Mouse (Mus musculus): ENCODE data around the gene Gm49369. TPM values are rescaled to one million over a fixed set of nuclear protein-coding genes. Genes with fewer than 3 reads are reported as not detected.

The Gm49369 gene
- total and polyA plus RNA-seq, 2 experiments from 2014 or later, result 0.85 TPM; not detected in 1

GRCm38 (mm10) chr7:142375261-142375724 lies 7.2 kb downstream of the Gm49369 start:
- Histone ChIP-seq H3K9ac (replicated peaks; ENCODE audit: low read depth, low read length) (no peak overlapping the region), H3K36me3 (replicated peaks; ENCODE audit: control insufficient read depth, insufficient read depth, low read length) (peaks cover 47% of the 10 kb centered on the region), H3K27ac (ENCODE audit: low read depth) (0 out of 2 replicates have a peak overlapping the region, but pooled peaks have one; percentile 17), H3K4me1 (ENCODE audit: control insufficient read depth, insufficient read depth) (no peaks in the 10 kb centered on the region), H3K27me3 (ENCODE audit: control insufficient read depth, insufficient read depth, low read length) (peaks cover 10% of the 10 kb centered on the region; the same call in 1 of the 2 replicates), H3K4me3 (ENCODE audit: low read depth, low read length) (no peak overlapping the region), H3K4me2 (ENCODE audit: low read depth, low read length) (no peak overlapping the region), H3K9me3 (replicated peaks; ENCODE audit: control insufficient read depth, low read length) (no peaks in the 10 kb centered on the region)
- TF ChIP-seq CTCF (IDR thresholded peaks at IDR 0.05; ENCODE audit: low read depth) (no peak), EP300 (IDR thresholded peaks at IDR 0.05; ENCODE audit: low read depth) (no peak)
- no peak for ATAC-seq (ENCODE audit: insufficient read depth, low read depth)
- DNase-seq (ENCODE audit: low spot score), result no peak
- WGBS, result 61% methylated on average over 6 of the region's 6 CpGs

- Histone ChIP-seq H3K9me3 (replicated peaks; ENCODE audit: control insufficient read depth, low read length) (no peaks in the 10 kb centered on the region), H3K4me2 (ENCODE audit: low read depth, low read length) (no peak overlapping the region), H3K4me3 (ENCODE audit: low read depth, low read length) (no peak overlapping the region), H3K27ac (ENCODE audit: low read depth) (0 out of 2 replicates have a peak overlapping the region, but pooled peaks have one; percentile 17), H3K4me1 (ENCODE audit: control insufficient read depth, insufficient read depth) (no peaks in the 10 kb centered on the region), H3K9ac (replicated peaks; ENCODE audit: low read depth, low read length) (no peak overlapping the region), H3K27me3 (ENCODE audit: control insufficient read depth, insufficient read depth, low read length) (peaks cover 10% of the 10 kb centered on the region; the same call in 1 of the 2 replicates), H3K36me3 (replicated peaks; ENCODE audit: control insufficient read depth, insufficient read depth, low read length) (peaks cover 39% of the 10 kb centered on the region)
- WGBS, result 70% methylated on average over 5 of the region's 5 CpGs
- DNase-seq (ENCODE audit: low spot score) (no peak), ATAC-seq (ENCODE audit: insufficient read depth, low read depth) (no peak)
- TF ChIP-seq EP300 (IDR thresholded peaks at IDR 0.05; ENCODE audit: low read depth), result no peak
- no peak for TF ChIP-seq CTCF (IDR thresholded peaks at IDR 0.05; ENCODE audit: low read depth)
Measured at GRCm38 (mm10) chr7:142374413-142375015, 8.0 kb downstream of the Gm49369 start.

- Histone ChIP-seq H3K4me1 (ENCODE audit: control insufficient read depth, insufficient read depth) (no peaks in the 10 kb centered on the region), H3K9ac (replicated peaks; ENCODE audit: low read depth, low read length) (no peak within 1 kb of the TSS), H3K36me3 (replicated peaks; ENCODE audit: control insufficient read depth, insufficient read depth, low read length) (peaks cover 32% of the 10 kb centered on the region), H3K4me2 (ENCODE audit: low read depth, low read length) (peak within 1 kb of the TSS; percentile 66), H3K27me3 (ENCODE audit: control insufficient read depth, insufficient read depth, low read length) (peaks cover 10% of the 10 kb centered on the region; the same call in 1 of the 2 replicates), H3K27ac (ENCODE audit: low read depth) (0 out of 2 replicates have a peak within 1 kb of the TSS, but pooled peaks have one; percentile 17), H3K9me3 (replicated peaks; ENCODE audit: control insufficient read depth, low read length) (no peaks in the 10 kb centered on the region), H3K4me3 (ENCODE audit: low read depth, low read length) (no peak within 1 kb of the TSS)
- no peak for DNase-seq (ENCODE audit: low spot score)
- no peak for ATAC-seq (ENCODE audit: insufficient read depth, low read depth)
- no peak for TF ChIP-seq EP300 (IDR thresholded peaks at IDR 0.05; ENCODE audit: low read depth)
- TF ChIP-seq CTCF (IDR thresholded peaks at IDR 0.05; ENCODE audit: low read depth), result no peak
- 75% methylated on average over 8 of the region's 8 CpGs for WGBS
Measured at GRCm38 (mm10) chr7:142373641-142374412, 8.6 kb downstream of the Gm49369 start, which contains the start of gene Ifitm10. Gene Ifitm10 (minus strand): TSS chr7:142373753.

GRCm38 (mm10) chr7:142373039-142373438 lies 9.4 kb downstream of the Gm49369 start:
- Histone ChIP-seq H3K4me3 (ENCODE audit: low read depth, low read length) (no peak overlapping the region), H3K27ac (ENCODE audit: low read depth) (no peak overlapping the region), H3K9ac (replicated peaks; ENCODE audit: low read depth, low read length) (no peak overlapping the region), H3K27me3 (ENCODE audit: control insufficient read depth, insufficient read depth, low read length) (peaks cover 10% of the 10 kb centered on the region; the same call in 1 of the 2 replicates), H3K4me1 (ENCODE audit: control insufficient read depth, insufficient read depth) (no peaks in the 10 kb centered on the region), H3K9me3 (replicated peaks; ENCODE audit: control insufficient read depth, low read length) (no peaks in the 10 kb centered on the region), H3K36me3 (replicated peaks; ENCODE audit: control insufficient read depth, insufficient read depth, low read length) (peaks cover 24% of the 10 kb centered on the region), H3K4me2 (ENCODE audit: low read depth, low read length) (no peak overlapping the region)
- DNase-seq (ENCODE audit: low spot score) (no peak), ATAC-seq (ENCODE audit: insufficient read depth, low read depth) (no peak)
- WGBS, result 87% methylated on average over 5 of the region's 5 CpGs
- no peak for TF ChIP-seq CTCF (IDR thresholded peaks at IDR 0.05; ENCODE audit: low read depth)
- TF ChIP-seq EP300 (IDR thresholded peaks at IDR 0.05; ENCODE audit: low read depth), result no peak

GRCm38 (mm10) chr7:142371768-142372661 lies 10.5 kb downstream of the Gm49369 start:
- no peak overlapping the region for H3K27ac ChIP-seq (ENCODE audit: low read depth)
- peak overlapping the region; percentile 34; the same call in 1 of the 2 replicates for H3K9ac ChIP-seq (replicated peaks; ENCODE audit: low read depth, low read length)
- H3K4me3 ChIP-seq (ENCODE audit: low read depth, low read length), result peak overlapping the region; percentile 46
- no peak for DNase-seq (ENCODE audit: low spot score)
- H3K36me3 ChIP-seq (replicated peaks; ENCODE audit: control insufficient read depth, insufficient read depth, low read length), result peaks cover 14% of the 10 kb centered on the region
- no peaks in the 10 kb centered on the region for H3K4me1 ChIP-seq (ENCODE audit: control insufficient read depth, insufficient read depth)
- H3K27me3 ChIP-seq (ENCODE audit: control insufficient read depth, insufficient read depth, low read length), result peaks cover 10% of the 10 kb centered on the region; the same call in 1 of the 2 replicates
- 2% methylated on average over 63 of the region's 64 CpGs for WGBS
- H3K9me3 ChIP-seq (replicated peaks; ENCODE audit: control insufficient read depth, low read length), result no peaks in the 10 kb centered on the region
- H3K4me2 ChIP-seq (ENCODE audit: low read depth, low read length), result peak overlapping the region; percentile 66
- TF ChIP-seq EP300 (IDR thresholded peaks at IDR 0.05; ENCODE audit: low read depth) (no peak), CTCF (IDR thresholded peaks at IDR 0.05; ENCODE audit: low read depth) (no peak)
- ATAC-seq (ENCODE audit: insufficient read depth, low read depth), result peak; percentile 47
